Mouse (Mus musculus): ENCODE results near the gene Twsg1. TPM values are rescaled to one million over a fixed set of nuclear protein-coding genes. Genes with fewer than 3 reads are reported as not detected.

Twsg1 gene
- polyA plus RNA-seq, 1 experiment from 2014 or later: 96.2 TPM

- H3K9me3 ChIP-seq (ENCODE audit: control insufficient read depth, low read length): no peaks in the 10 kb centered on the region
- H3K4me2 ChIP-seq (ENCODE audit: low read depth): no peak overlapping the region
- H3K27me3 ChIP-seq (ENCODE audit: control insufficient read depth, insufficient read depth, low read length): no peaks in the 10 kb centered on the region
- no peaks in the 10 kb centered on the region for H3K36me3 ChIP-seq (ENCODE audit: control insufficient read depth, insufficient read depth, low read length)
- H3K27ac ChIP-seq (ENCODE audit: low read depth, low read length): no peak overlapping the region
- WGBS: 61% methylated on average over 3 of the region's 3 CpGs
- H3K4me1 ChIP-seq (ENCODE audit: control insufficient read depth, insufficient read depth, low read length): no peaks in the 10 kb centered on the region
- DNase-seq (ENCODE audit: low spot score): no peak
- ATAC-seq (ENCODE audit: insufficient read depth, low FRiP score, low TSS enrichment): no peak
- no peak overlapping the region for H3K9ac ChIP-seq (ENCODE audit: low read length)
- no peak overlapping the region for H3K4me3 ChIP-seq (ENCODE audit: low read depth, low read length)
Measured at GRCm38 (mm10) chr17:65896016-65896415, 55.0 kb downstream of the Twsg1 start.

GRCm38 (mm10) chr17:65889476-65889875, 61.5 kb downstream of the Twsg1 start:
- 86% methylated on average over 5 of the region's 5 CpGs for WGBS
- ATAC-seq (ENCODE audit: insufficient read depth, low FRiP score, low TSS enrichment) (no peak), DNase-seq (ENCODE audit: low spot score) (no peak)
- Histone ChIP-seq H3K27me3 (ENCODE audit: control insufficient read depth, insufficient read depth, low read length) (no peaks in the 10 kb centered on the region), H3K36me3 (ENCODE audit: control insufficient read depth, insufficient read depth, low read length) (no peaks in the 10 kb centered on the region), H3K4me1 (ENCODE audit: control insufficient read depth, insufficient read depth, low read length) (no peaks in the 10 kb centered on the region; the same call in 1 of the 2 replicates), H3K9me3 (ENCODE audit: control insufficient read depth, low read length) (no peaks in the 10 kb centered on the region), H3K4me2 (ENCODE audit: low read depth) (no peak overlapping the region), H3K9ac (ENCODE audit: low read length) (no peak overlapping the region), H3K4me3 (ENCODE audit: low read depth, low read length) (no peak overlapping the region), H3K27ac (ENCODE audit: low read depth, low read length) (no peak overlapping the region)

DNA sequence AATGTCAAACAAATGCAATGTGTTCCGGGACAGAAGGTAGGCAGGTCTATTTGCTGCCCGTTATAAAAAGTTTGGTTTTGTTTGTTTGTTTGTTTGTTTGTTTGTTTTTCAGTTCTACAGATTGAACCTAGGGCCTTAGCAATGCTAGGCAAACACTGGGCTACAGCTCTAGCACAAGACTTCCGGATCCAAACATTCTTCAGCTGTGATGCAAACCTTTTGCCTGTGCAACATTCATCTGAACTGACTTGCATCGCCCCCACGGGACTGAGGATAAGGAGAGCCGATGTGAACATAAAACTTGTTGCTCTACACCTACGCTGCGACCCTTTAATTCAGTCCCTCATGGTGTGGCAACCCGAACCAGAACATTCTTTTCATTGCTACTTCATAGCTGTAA, 64.5 kb downstream of the Twsg1 start:
- Histone ChIP-seq H3K4me2 (ENCODE audit: low read depth) (peak overlapping the region; percentile 89), H3K27me3 (ENCODE audit: control insufficient read depth, insufficient read depth, low read length) (no peaks in the 10 kb centered on the region)

GRCm38 (mm10) chr17:65885697-65886529, 65.1 kb downstream of the Twsg1 start, which contains the start of gene Ralbp1:
TSS of gene Ralbp1 (minus strand) at chr17:65885798.
- 5% methylated on average over 14 of the region's 14 CpGs for WGBS
- Histone ChIP-seq H3K9ac (ENCODE audit: low read length) (peak within 1 kb of the TSS; percentile 83), H3K4me1 (ENCODE audit: control insufficient read depth, insufficient read depth, low read length) (peaks cover 5% of the 10 kb centered on the region), H3K9me3 (ENCODE audit: control insufficient read depth, low read length) (no peaks in the 10 kb centered on the region), H3K27ac (ENCODE audit: low read depth, low read length) (peak within 1 kb of the TSS; percentile 92), H3K4me2 (ENCODE audit: low read depth) (peak within 1 kb of the TSS; percentile 98), H3K27me3 (ENCODE audit: control insufficient read depth, insufficient read depth, low read length) (no peaks in the 10 kb centered on the region), H3K36me3 (ENCODE audit: control insufficient read depth, insufficient read depth, low read length) (no peaks in the 10 kb centered on the region), H3K4me3 (ENCODE audit: low read depth, low read length) (peak within 1 kb of the TSS; percentile 91)
- ATAC-seq (ENCODE audit: insufficient read depth, low FRiP score, low TSS enrichment): no peak
- peak; percentile 45 for DNase-seq (ENCODE audit: low spot score)

More for the DNA sequence above, 64.5 kb downstream of the Twsg1 start:
- Histone ChIP-seq H3K36me3 (ENCODE audit: control insufficient read depth, insufficient read depth, low read length) (no peaks in the 10 kb centered on the region), H3K4me3 (ENCODE audit: low read depth, low read length) (no peak overlapping the region), H3K9ac (ENCODE audit: low read length) (no peak overlapping the region), H3K4me1 (ENCODE audit: control insufficient read depth, insufficient read depth, low read length) (peaks cover 5% of the 10 kb centered on the region), H3K9me3 (ENCODE audit: control insufficient read depth, low read length) (no peaks in the 10 kb centered on the region), H3K27ac (ENCODE audit: low read depth, low read length) (no peak overlapping the region)
- 73% methylated on average over 9 of the region's 9 CpGs for WGBS
- no peak for DNase-seq (ENCODE audit: low spot score)
- no peak for ATAC-seq (ENCODE audit: insufficient read depth, low FRiP score, low TSS enrichment)

DNA sequence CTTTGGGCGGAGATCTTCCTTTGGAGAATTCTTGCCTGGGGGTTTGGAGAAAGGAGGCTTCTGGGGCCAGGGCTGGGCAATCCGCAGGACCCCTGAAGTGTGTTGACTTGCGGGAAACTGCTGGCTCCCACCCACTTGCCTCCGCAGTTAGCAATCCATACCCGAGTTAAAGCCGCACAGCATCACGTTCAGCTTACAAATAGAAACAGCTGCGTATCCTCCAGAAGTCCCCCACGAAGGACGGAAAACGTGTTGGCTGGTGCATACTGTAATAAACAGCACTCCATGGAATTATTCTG, 65.7 kb downstream of the Twsg1 start:
- peak overlapping the region; percentile 92 for H3K27ac ChIP-seq (ENCODE audit: low read depth, low read length)
- peaks cover 5% of the 10 kb centered on the region for H3K4me1 ChIP-seq (ENCODE audit: control insufficient read depth, insufficient read depth, low read length)
- ATAC-seq (ENCODE audit: insufficient read depth, low FRiP score, low TSS enrichment) (no peak), DNase-seq (ENCODE audit: low spot score) (no peak)
- no peaks in the 10 kb centered on the region for H3K27me3 ChIP-seq (ENCODE audit: control insufficient read depth, insufficient read depth, low read length)
- peak overlapping the region; percentile 89 for H3K4me2 ChIP-seq (ENCODE audit: low read depth)
- peak overlapping the region; percentile 91 for H3K4me3 ChIP-seq (ENCODE audit: low read depth, low read length)
- no peaks in the 10 kb centered on the region for H3K9me3 ChIP-seq (ENCODE audit: control insufficient read depth, low read length)
- no peaks in the 10 kb centered on the region for H3K36me3 ChIP-seq (ENCODE audit: control insufficient read depth, insufficient read depth, low read length)
- WGBS: under 1% methylated on average over 11 of the region's 11 CpGs
- peak overlapping the region; percentile 69 for H3K9ac ChIP-seq (ENCODE audit: low read length)

DNA sequence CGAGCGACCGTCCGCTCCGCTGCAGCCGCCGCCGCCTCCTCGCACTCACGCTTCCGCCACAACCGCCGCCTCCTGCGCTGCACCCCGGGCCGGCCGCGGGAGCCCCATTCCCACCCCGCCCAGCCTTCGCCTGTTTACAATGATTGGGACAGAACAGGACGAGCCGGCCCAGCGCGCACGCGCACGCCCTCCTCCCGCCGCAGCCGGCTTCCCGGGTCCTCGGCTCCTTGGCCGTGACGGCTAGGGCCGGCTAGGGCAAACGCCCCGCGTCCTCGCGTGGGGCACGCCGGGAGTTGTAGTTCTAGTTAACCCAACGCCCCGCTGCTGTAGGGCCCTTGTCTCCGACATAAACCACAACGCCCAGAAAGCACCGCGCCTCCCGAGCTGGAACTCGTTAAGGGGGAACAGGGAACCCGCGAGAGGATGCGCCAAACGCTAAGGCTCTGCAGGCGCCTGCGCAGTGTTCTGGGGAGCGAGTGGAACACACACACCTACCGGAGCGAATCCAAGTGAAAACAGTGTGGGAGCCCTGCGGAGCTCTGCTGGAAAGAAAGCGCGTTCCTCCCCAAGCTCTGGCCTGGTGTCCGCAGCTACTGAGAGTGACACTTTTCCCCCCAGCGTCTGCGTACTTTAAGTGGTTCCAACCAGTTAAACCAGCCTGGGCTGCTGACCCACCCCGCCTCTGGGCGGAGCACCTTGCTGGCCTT, 66.2 kb downstream of the Twsg1 start:
- DNase-seq (ENCODE audit: low spot score): peak; percentile 100
- Histone ChIP-seq H3K9ac (ENCODE audit: low read length) (peak overlapping the region; percentile 83), H3K4me1 (ENCODE audit: control insufficient read depth, insufficient read depth, low read length) (peaks cover 5% of the 10 kb centered on the region), H3K4me2 (ENCODE audit: low read depth) (peak overlapping the region; percentile 98), H3K27me3 (ENCODE audit: control insufficient read depth, insufficient read depth, low read length) (no peaks in the 10 kb centered on the region), H3K27ac (ENCODE audit: low read depth, low read length) (peak overlapping the region; percentile 92), H3K9me3 (ENCODE audit: control insufficient read depth, low read length) (no peaks in the 10 kb centered on the region), H3K36me3 (ENCODE audit: control insufficient read depth, insufficient read depth, low read length) (no peaks in the 10 kb centered on the region), H3K4me3 (ENCODE audit: low read depth, low read length) (peak overlapping the region; percentile 91)
- peak; percentile 98 for ATAC-seq (ENCODE audit: insufficient read depth, low FRiP score, low TSS enrichment)
- under 1% methylated on average over 47 of the region's 67 CpGs for WGBS

DNA sequence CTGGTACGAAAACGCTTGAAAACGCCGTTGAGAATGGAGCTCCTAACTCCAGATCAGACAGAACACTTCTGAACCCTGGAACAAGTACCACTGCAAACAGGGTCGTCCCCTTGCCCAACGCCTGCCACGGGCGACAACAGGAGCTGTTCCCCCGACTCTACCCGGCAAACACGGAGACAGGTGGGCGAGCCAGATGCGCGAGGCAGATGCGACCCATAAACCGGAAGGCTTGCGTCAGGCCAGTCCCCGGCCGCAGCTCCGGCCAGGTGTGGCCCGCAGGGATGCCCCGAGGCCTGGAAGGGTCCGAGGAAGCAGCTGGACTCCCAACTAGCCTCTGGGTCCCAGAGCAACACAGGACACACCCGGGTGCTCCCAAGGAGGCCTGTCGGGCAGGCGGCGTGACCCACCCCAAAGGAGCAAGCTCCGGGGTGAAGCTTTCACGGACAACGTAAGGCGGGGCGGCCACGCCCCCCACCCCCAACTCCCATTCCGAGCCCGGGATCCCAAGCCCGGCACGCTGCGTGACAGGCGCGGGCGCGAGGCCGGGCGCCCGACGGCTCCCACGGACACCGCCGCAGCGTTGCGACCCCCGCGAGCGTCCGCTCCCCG, 66.9 kb downstream of the Twsg1 start:
- no peaks in the 10 kb centered on the region for H3K9me3 ChIP-seq (ENCODE audit: control insufficient read depth, low read length)
- WGBS: under 1% methylated on average over 46 of the region's 56 CpGs
- H3K36me3 ChIP-seq (ENCODE audit: control insufficient read depth, insufficient read depth, low read length): no peaks in the 10 kb centered on the region
- H3K4me3 ChIP-seq (ENCODE audit: low read depth, low read length): peak overlapping the region; percentile 91
- DNase-seq (ENCODE audit: low spot score) (peak; percentile 50), ATAC-seq (ENCODE audit: insufficient read depth, low FRiP score, low TSS enrichment) (peak; percentile 35)
- peaks cover 5% of the 10 kb centered on the region for H3K4me1 ChIP-seq (ENCODE audit: control insufficient read depth, insufficient read depth, low read length)
- H3K4me2 ChIP-seq (ENCODE audit: low read depth): peak overlapping the region; percentile 98
- peak overlapping the region; percentile 92 for H3K27ac ChIP-seq (ENCODE audit: low read depth, low read length)
- no peaks in the 10 kb centered on the region for H3K27me3 ChIP-seq (ENCODE audit: control insufficient read depth, insufficient read depth, low read length)
- peak overlapping the region; percentile 83 for H3K9ac ChIP-seq (ENCODE audit: low read length)

DNA sequence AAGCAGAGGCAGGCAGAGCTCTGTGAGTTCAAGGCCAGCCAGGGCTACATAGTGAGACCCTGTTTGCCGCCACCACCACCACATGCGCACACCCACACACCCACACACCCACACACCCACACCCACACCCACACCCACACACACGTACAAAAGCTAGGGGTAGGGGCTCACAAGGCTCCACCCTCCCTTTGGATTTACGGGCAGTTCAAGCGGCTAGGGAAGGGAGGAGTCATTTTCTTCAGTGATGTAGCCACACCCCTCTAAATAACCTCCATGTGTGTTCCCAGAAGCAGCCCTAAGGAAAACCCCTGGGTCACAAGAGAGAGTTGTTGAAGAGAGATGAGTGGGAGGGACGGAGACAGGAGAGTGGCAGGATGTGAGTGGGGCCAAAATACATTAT, 74.0 kb downstream of the Twsg1 start:
- ATAC-seq (ENCODE audit: insufficient read depth, low FRiP score, low TSS enrichment): no peak
- peaks cover 7% of the 10 kb centered on the region; the same call in 1 of the 2 replicates for H3K4me1 ChIP-seq (ENCODE audit: control insufficient read depth, insufficient read depth, low read length)
- no peak overlapping the region for H3K4me2 ChIP-seq (ENCODE audit: low read depth)
- no peaks in the 10 kb centered on the region for H3K36me3 ChIP-seq (ENCODE audit: control insufficient read depth, insufficient read depth, low read length)
- WGBS: 76% methylated on average over 6 of the region's 6 CpGs
- DNase-seq (ENCODE audit: low spot score): no peak
- H3K9me3 ChIP-seq (ENCODE audit: control insufficient read depth, low read length): no peaks in the 10 kb centered on the region
- H3K9ac ChIP-seq (ENCODE audit: low read length): no peak overlapping the region
- H3K27me3 ChIP-seq (ENCODE audit: control insufficient read depth, insufficient read depth, low read length): no peaks in the 10 kb centered on the region
- H3K4me3 ChIP-seq (ENCODE audit: low read depth, low read length): no peak overlapping the region
- no peak overlapping the region for H3K27ac ChIP-seq (ENCODE audit: low read depth, low read length)

Measured in neural tube, embryonic 11.5 days (tissue).